Mouse (Mus musculus) embryonic facial prominence, embryonic 10.5 days (tissue): Measurements from ENCODE around the gene Iqch. TPM values are rescaled to one million over a fixed set of nuclear protein-coding genes. Genes with fewer than 3 reads are reported as not detected.

Experiments
- DNase-seq: peaks from one replicate; pipeline ENCODE4 v3.0.0-alpha.2; 2017; ENCODE audit warnings: low spot score
- H3K27ac ChIP-seq: fragments of 300-500 bp; sonication (generic); replicated peaks from 2 replicates; pipeline ENCODE4 v1.5.1; 2016; ENCODE audit warnings: mild to moderate bottlenecking
- H3K27me3 ChIP-seq: fragments of 300-500 bp; sonication (generic); replicated peaks from 2 replicates; pipeline ENCODE4 v1.6.1; 2016; ENCODE audit warnings: low read depth, mild to moderate bottlenecking; ENCODE audit not compliant: poor library complexity, severe bottlenecking
- H3K36me3 ChIP-seq: fragments of 300-500 bp; sonication (generic); replicated peaks from 2 replicates; pipeline ENCODE4 v1.6.1; 2016; ENCODE audit warnings: mild to moderate bottlenecking, moderate library complexity
- H3K4me1 ChIP-seq: fragments of 300-500 bp; sonication (generic); 2 replicates; pipeline ENCODE4 v1.6.1; 2016
- H3K4me3 ChIP-seq: fragments of 300-500 bp; sonication (generic); 2 replicates; pipeline ENCODE4 v1.5.1; 2016; ENCODE audit warnings: mild to moderate bottlenecking, moderate library complexity
- H3K9me3 ChIP-seq: fragments of 300-500 bp; sonication (generic); 2 replicates; pipeline ENCODE4 v1.6.1; 2016; ENCODE audit warnings: mild to moderate bottlenecking
- WGBS: fragments of 180-500 bp; shearing (Covaris S2); methylation state at CpG from one replicate; pipeline ENCODE4 v1.1.7; 2016; 5-methylcytosine and 5-hydroxymethylcytosine counted together
- polyA plus RNA-seq: library from polyadenylated mRNA; unstranded; fragments of >200 nt; fragmentation: Nextera tagmentation; extraction: Ambion mirVana; gene quantifications from 2 replicates; pipeline ENCODE4 v1.2.1, GENCODE M21; 2016

The Iqch gene
- polyA plus RNA-seq = 0.09 TPM in 1 of 2 replicates, not detected in the other

GRCm38 (mm10) chr9:63602043-63602939 lies at the start of gene Iqch, which contains the start of gene Aagab:
Gene Iqch, minus strand, starts transcription at chr9:63602493.
Gene Aagab, plus strand, starts transcription at chr9:63602660.
- DNase-seq = peak; percentile 97
- WGBS = 2% methylated on average over 70 of the region's 70 CpGs
- Histone ChIP-seq H3K9me3 (no peaks in the 10 kb centered on the region), H3K27me3 (no peaks in the 10 kb centered on the region), H3K4me3 (peak within 1 kb of the TSS; percentile 95), H3K36me3 (no peaks in the 10 kb centered on the region), H3K27ac (peak within 1 kb of the TSS; percentile 91), H3K4me1 (peaks cover 41% of the 10 kb centered on the region)

GRCm38 (mm10) chr9:63651594-63651993 lies 49.3 kb upstream of the Iqch start:
- WGBS = 88% methylated on average over 11 of the region's 11 CpGs
- Histone ChIP-seq H3K9me3 (no peaks in the 10 kb centered on the region), H3K4me1 (peaks cover 21% of the 10 kb centered on the region), H3K27ac (peak overlapping the region; percentile 10; the same call in 1 of the 2 replicates), H3K4me3 (no peak overlapping the region), H3K36me3 (peaks cover 96% of the 10 kb centered on the region), H3K27me3 (no peaks in the 10 kb centered on the region)
- DNase-seq = no peak

GRCm38 (mm10) chr9:63650905-63651304 lies 48.6 kb upstream of the Iqch start:
- Histone ChIP-seq H3K27ac (peak overlapping the region; percentile 10; the same call in 1 of the 2 replicates), H3K36me3 (peaks cover 100% of the 10 kb centered on the region), H3K4me3 (no peak overlapping the region), H3K27me3 (no peaks in the 10 kb centered on the region), H3K9me3 (no peaks in the 10 kb centered on the region), H3K4me1 (peaks cover 21% of the 10 kb centered on the region)
- DNase-seq = no peak
- WGBS = 89% methylated on average over 14 of the region's 14 CpGs

GRCm38 (mm10) chr9:63649841-63650545 lies 47.7 kb upstream of the Iqch start:
- peaks cover 15% of the 10 kb centered on the region for H3K4me1 ChIP-seq
- no peak overlapping the region for H3K4me3 ChIP-seq
- H3K9me3 ChIP-seq = no peaks in the 10 kb centered on the region
- no peaks in the 10 kb centered on the region for H3K27me3 ChIP-seq
- 87% methylated on average over 8 of the region's 8 CpGs for WGBS
- DNase-seq = no peak
- peaks cover 100% of the 10 kb centered on the region for H3K36me3 ChIP-seq
- no peak overlapping the region for H3K27ac ChIP-seq

GRCm38 (mm10) chr9:63648520-63648918 lies 46.2 kb upstream of the Iqch start:
- H3K4me1 ChIP-seq = peaks cover 6% of the 10 kb centered on the region
- no peak overlapping the region for H3K4me3 ChIP-seq
- H3K27me3 ChIP-seq = no peaks in the 10 kb centered on the region
- WGBS = 87% methylated on average over 9 of the region's 9 CpGs
- no peaks in the 10 kb centered on the region for H3K9me3 ChIP-seq
- H3K27ac ChIP-seq = no peak overlapping the region
- DNase-seq = no peak
- H3K36me3 ChIP-seq = peaks cover 100% of the 10 kb centered on the region

- no peak for DNase-seq
- H3K9me3 ChIP-seq = no peaks in the 10 kb centered on the region
- no peaks in the 10 kb centered on the region for H3K27me3 ChIP-seq
- H3K36me3 ChIP-seq = peaks cover 100% of the 10 kb centered on the region
- no peak overlapping the region for H3K27ac ChIP-seq
- no peak overlapping the region for H3K4me3 ChIP-seq
- 86% methylated on average over 9 of the region's 9 CpGs for WGBS
- 0 out of 2 replicates have a peak, but pooled peaks cover 2% of the 10 kb centered on the region for H3K4me1 ChIP-seq
These were observed 45.6 kb upstream of the Iqch start for GRCm38 (mm10) chr9:63647581-63648519.

GRCm38 (mm10) chr9:63645084-63645483 lies 42.8 kb upstream of the Iqch start:
- peaks cover 92% of the 10 kb centered on the region for H3K36me3 ChIP-seq
- H3K27me3 ChIP-seq = no peaks in the 10 kb centered on the region
- H3K27ac ChIP-seq = no peak overlapping the region
- H3K9me3 ChIP-seq = no peaks in the 10 kb centered on the region
- 0 out of 2 replicates have a peak, but pooled peaks cover 2% of the 10 kb centered on the region for H3K4me1 ChIP-seq
- no peak overlapping the region for H3K4me3 ChIP-seq
- WGBS = 90% methylated on average over 8 of the region's 8 CpGs
- DNase-seq = no peak

GRCm38 (mm10) chr9:63644011-63644410 lies 41.7 kb upstream of the Iqch start:
- no peak overlapping the region for H3K4me3 ChIP-seq
- 0 out of 2 replicates have a peak, but pooled peaks cover 2% of the 10 kb centered on the region for H3K4me1 ChIP-seq
- H3K9me3 ChIP-seq = no peaks in the 10 kb centered on the region
- no peaks in the 10 kb centered on the region for H3K27me3 ChIP-seq
- no peak overlapping the region for H3K27ac ChIP-seq
- H3K36me3 ChIP-seq = peaks cover 90% of the 10 kb centered on the region
- DNase-seq = no peak
- WGBS = 92% methylated on average over 6 of the region's 6 CpGs

- 92% methylated on average over 4 of the region's 4 CpGs for WGBS
- H3K4me3 ChIP-seq = no peak overlapping the region
- H3K27ac ChIP-seq = no peak overlapping the region
- peaks cover 87% of the 10 kb centered on the region for H3K36me3 ChIP-seq
- no peaks in the 10 kb centered on the region for H3K27me3 ChIP-seq
- H3K4me1 ChIP-seq = 0 out of 2 replicates have a peak, but pooled peaks cover 2% of the 10 kb centered on the region
- H3K9me3 ChIP-seq = no peaks in the 10 kb centered on the region
- DNase-seq = no peak
These were observed 39.8 kb upstream of the Iqch start for GRCm38 (mm10) chr9:63641983-63642646.

- Histone ChIP-seq H3K4me1 (peaks cover 9% of the 10 kb centered on the region; the same call in 1 of the 2 replicates), H3K27ac (no peak overlapping the region), H3K9me3 (no peaks in the 10 kb centered on the region), H3K36me3 (peaks cover 55% of the 10 kb centered on the region), H3K4me3 (no peak overlapping the region), H3K27me3 (no peaks in the 10 kb centered on the region)
- WGBS = 76% methylated on average over 7 of the region's 7 CpGs
- DNase-seq = no peak
These were observed 33.8 kb upstream of the Iqch start for GRCm38 (mm10) chr9:63636113-63636512.

GRCm38 (mm10) chr9:63633334-63633733 lies 31.0 kb upstream of the Iqch start:
- H3K36me3 ChIP-seq = peaks cover 59% of the 10 kb centered on the region
- WGBS = 78% methylated on average over 7 of the region's 7 CpGs

More at GRCm38 (mm10) chr9:63633334-63633733, 31.0 kb upstream of the Iqch start:
- no peak for DNase-seq
- H3K27ac ChIP-seq = no peak overlapping the region
- no peak overlapping the region for H3K4me3 ChIP-seq
- no peaks in the 10 kb centered on the region for H3K27me3 ChIP-seq
- no peaks in the 10 kb centered on the region for H3K9me3 ChIP-seq
- peaks cover 9% of the 10 kb centered on the region; the same call in 1 of the 2 replicates for H3K4me1 ChIP-seq
